Mouse (Mus musculus): Measurements from ENCODE around the gene Stx8. TPM values are rescaled to one million over a fixed set of nuclear protein-coding genes. Genes with fewer than 3 reads are reported as not detected.

Gene Stx8
- total RNA-seq (2021) = 10 to 100 TPM; 24.1 to 25.1 TPM

GRCm38 (mm10) chr11:67965905-67966878 is at the start of gene Stx8:
TSS of gene Stx8 (plus strand) at chr11:67966193.
- DNase-seq = peak; percentile 95 to 99

GRCm38 (mm10) chr11:67917126-67917525 is 48.9 kb upstream of the Stx8 start:
- intact Hi-C loops (cut with DNase I) = no loop called here
- DNase-seq = no peak

More at GRCm38 (mm10) chr11:67965905-67966878, at the start of gene Stx8:
- intact Hi-C loops (cut with DNase I) = loop anchor here (2.0 kb wide), 1 partner anchor 69 kb away; no protein-coding TSS in a partner anchor

GRCm38 (mm10) chr11:67919593-67919992 is 46.4 kb upstream of the Stx8 start:
- peak in 1 of 2 experiments; percentile 15 for DNase-seq
- intact Hi-C loops (cut with DNase I) = no loop called here

- intact Hi-C loops (cut with DNase I) = no loop called here
- DNase-seq = no peak
Observed at GRCm38 (mm10) chr11:67920226-67920960, 45.6 kb upstream of the Stx8 start.

GRCm38 (mm10) chr11:67921091-67921826 is 44.7 kb upstream of the Stx8 start:
- DNase-seq = peak; percentile 59 to 62
- intact Hi-C loops (cut with DNase I) = no loop called here

- peak; percentile 69 to 72 for DNase-seq
- intact Hi-C loops (cut with DNase I) = loop anchor here (2.0 kb wide), 1 partner anchor 25 kb away; no protein-coding TSS in a partner anchor
Observed at GRCm38 (mm10) chr11:67921827-67922754, 43.9 kb upstream of the Stx8 start, which contains the start of gene Usp43. TSS of gene Usp43 (minus strand) at chr11:67922153.

GRCm38 (mm10) chr11:67922755-67923125 is 43.3 kb upstream of the Stx8 start:
- intact Hi-C loops (cut with DNase I) = loop anchor here (2.0 kb wide), 1 partner anchor 26 kb away; no protein-coding TSS in a partner anchor
- peak; percentile 70 to 74 for DNase-seq

- no peak for DNase-seq
- intact Hi-C loops (cut with DNase I) = loop anchor here (2.0 kb wide), 1 partner anchor 27 kb away; no protein-coding TSS in a partner anchor
Observed at GRCm38 (mm10) chr11:67923720-67924119, 42.3 kb upstream of the Stx8 start.

GRCm38 (mm10) chr11:67925000-67925399 is 41.0 kb upstream of the Stx8 start:
- DNase-seq = no peak
- intact Hi-C loops (cut with DNase I) = loop anchor here (5.0 kb wide), 1 partner anchor 103 kb away; no protein-coding TSS in a partner anchor

GRCm38 (mm10) chr11:67926348-67927055 is 39.5 kb upstream of the Stx8 start:
- DNase-seq = no peak
- intact Hi-C loops (cut with DNase I) = loop anchor here (5.0 kb wide), 1 partner anchor 104 kb away; no protein-coding TSS in a partner anchor

- intact Hi-C loops (cut with DNase I) = no loop called here
- DNase-seq = no peak
Observed at GRCm38 (mm10) chr11:67932156-67932555, 33.8 kb upstream of the Stx8 start.

GRCm38 (mm10) chr11:67948229-67948628 is 17.8 kb upstream of the Stx8 start:
- intact Hi-C loops (cut with DNase I) = no loop called here
- DNase-seq = no peak

- no peak for DNase-seq
- intact Hi-C loops (cut with DNase I) = no loop called here
Observed at GRCm38 (mm10) chr11:67949475-67949874, 16.5 kb upstream of the Stx8 start.

GRCm38 (mm10) chr11:67953604-67954003 is 12.4 kb upstream of the Stx8 start:
- no peak for DNase-seq
- intact Hi-C loops (cut with DNase I) = no loop called here

- intact Hi-C loops (cut with DNase I) = no loop called here
- DNase-seq = no peak
Observed at GRCm38 (mm10) chr11:67954413-67954812, 11.6 kb upstream of the Stx8 start.

- intact Hi-C loops (cut with DNase I) = loop anchor here (2.0 kb wide), 1 partner anchor 67 kb away; no protein-coding TSS in a partner anchor
Observed at GRCm38 (mm10) chr11:67964110-67964509, 1.9 kb upstream of the Stx8 start.

GRCm38 (mm10) chr11:67965242-67965883 is 630 bp upstream of the Stx8 start, which contains the start of gene Cfap52:
TSS of gene Cfap52 (minus strand) at chr11:67965651.
- intact Hi-C loops (cut with DNase I) = loop anchor here (2.0 kb wide), 1 partner anchor 69 kb away; no protein-coding TSS in a partner anchor
- peak; percentile 77 to 81 for DNase-seq

More at GRCm38 (mm10) chr11:67964110-67964509, 1.9 kb upstream of the Stx8 start:
- no peak for DNase-seq

GRCm38 (mm10) chr11:67967831-67968230 is 1.8 kb downstream of the Stx8 start:
- intact Hi-C loops (cut with DNase I) = no loop called here
- no peak for DNase-seq

All from heart, postnatal 36 days (tissue).